Mouse (Mus musculus) midbrain, postnatal 0 days (tissue): ENCODE data around the gene Cdc37l1. TPM values are rescaled to one million over a fixed set of nuclear protein-coding genes. Genes with fewer than 3 reads are reported as not detected.

Experiments used
- ATAC-seq: fragments of 200-750 bp; cut with Nextera tagmentation; 2 replicates; pipeline ENCODE4 v1.8.0; 2017; ENCODE audit warnings: moderate number of reproducible peaks, mild to moderate bottlenecking, moderate TSS enrichment, moderate library complexity; ENCODE audit not compliant: low FRiP score
- DNase-seq: peaks from one replicate; pipeline ENCODE4 v3.0.0-alpha.2; 2015; ENCODE audit warnings: low spot score
- H3K27ac ChIP-seq: fragments of 300-500 bp; sonication (generic); 2 replicates; pipeline ENCODE4 v1.5.1; 2014; ENCODE audit warnings: low read depth, mild to moderate bottlenecking, low read length, mixed read lengths
- H3K27me3 ChIP-seq: fragments of 300-500 bp; sonication (generic); 2 replicates; pipeline ENCODE4 v1.6.1; 2014; ENCODE audit warnings: low read length, control low read depth, mixed read lengths; ENCODE audit not compliant: insufficient read depth
- H3K36me3 ChIP-seq: fragments of 300-500 bp; sonication (generic); 2 replicates; pipeline ENCODE4 v1.6.1; 2014; ENCODE audit warnings: low read length, control low read depth, mixed read lengths; ENCODE audit not compliant: insufficient read depth
- H3K4me1 ChIP-seq: fragments of 300-500 bp; sonication (generic); 2 replicates; pipeline ENCODE4 v1.6.1; 2014; ENCODE audit warnings: mild to moderate bottlenecking, control low read depth, antibody characterized with exemption, low read length, mixed read lengths; ENCODE audit not compliant: insufficient read depth
- H3K4me2 ChIP-seq: fragments of 300-500 bp; sonication (generic); 2 replicates; pipeline ENCODE4 v1.6.1; 2014; ENCODE audit warnings: low read depth, mild to moderate bottlenecking, low read length, mixed read lengths; ENCODE audit not compliant: poor library complexity, severe bottlenecking
- H3K4me3 ChIP-seq: fragments of 300-500 bp; sonication (generic); 2 replicates; pipeline ENCODE4 v1.5.1; 2014; ENCODE audit warnings: low read depth, mild to moderate bottlenecking, low read length, moderate library complexity
- H3K9ac ChIP-seq: fragments of 300-500 bp; sonication (generic); replicated peaks from 2 replicates; pipeline ENCODE4 v1.6.1; 2014; ENCODE audit warnings: mild to moderate bottlenecking, low read length, moderate library complexity, mixed read lengths; ENCODE audit not compliant: poor library complexity, severe bottlenecking
- H3K9me3 ChIP-seq: fragments of 300-500 bp; sonication (generic); 2 replicates; pipeline ENCODE4 v1.6.1; 2016; ENCODE audit warnings: low read length, control low read depth
- CTCF ChIP-seq: IDR thresholded peaks from 2 replicates; pipeline ENCODE4 v1.5.1; 2016; ENCODE audit warnings: antibody characterized with exemption, mild to moderate bottlenecking
- WGBS: fragments of 180-500 bp; shearing (Covaris S2); extraction: QIAGEN DNeasy Blood & Tissue Kit; methylation state at CpG from one replicate; pipeline ENCODE4 v1.1.7; 2014; 5-methylcytosine and 5-hydroxymethylcytosine counted together
- polyA plus RNA-seq: library from polyadenylated mRNA; unstranded; fragments of >200 nt; fragmentation: Nextera tagmentation; extraction: Ambion mirVana; gene quantifications from 2 replicates; pipeline ENCODE4 v1.2.1, GENCODE M21; 2015
- total RNA-seq: library from RNA; depleted of rRNA; stranded (reverse); fragments of >200 nt; gene quantifications from 2 replicates; pipeline ENCODE4 v1.2.3, GENCODE M21; 2014; rRNA removed

Gene Cdc37l1
- total RNA-seq (52.2 and 74.0 TPM in 2 replicates), polyA plus RNA-seq (33.1 and 34.2 TPM in 2 replicates)

GRCm38 (mm10) chr19:28990194-28990589 lies at the start of gene Cdc37l1:
Gene Cdc37l1 (plus strand): TSS chr19:28990352.
- peak within 1 kb of the TSS; percentile 86 for H3K27ac ChIP-seq
- no peaks in the 10 kb centered on the region for H3K9me3 ChIP-seq
- no peak for TF ChIP-seq CTCF
- ATAC-seq (peak; percentile 94), DNase-seq (peak; percentile 95)
- 0% methylated on average over 37 of the region's 37 CpGs for WGBS
- H3K4me2 ChIP-seq = peak within 1 kb of the TSS; percentile 70
- no peaks in the 10 kb centered on the region for H3K27me3 ChIP-seq
- H3K36me3 ChIP-seq = no peaks in the 10 kb centered on the region; the same call in 1 of the 2 replicates
- H3K9ac ChIP-seq = peak within 1 kb of the TSS; percentile 83
- peak within 1 kb of the TSS; percentile 71 for H3K4me3 ChIP-seq
- no peaks in the 10 kb centered on the region for H3K4me1 ChIP-seq

GRCm38 (mm10) chr19:28941271-28941670 lies 48.9 kb upstream of the Cdc37l1 start:
- no peaks in the 10 kb centered on the region for H3K9me3 ChIP-seq
- ATAC-seq (no peak), DNase-seq (no peak)
- H3K4me1 ChIP-seq = no peaks in the 10 kb centered on the region
- H3K4me2 ChIP-seq = no peak overlapping the region
- 77% methylated on average over 4 of the region's 4 CpGs for WGBS
- H3K4me3 ChIP-seq = no peak overlapping the region
- H3K9ac ChIP-seq = no peak overlapping the region
- H3K27me3 ChIP-seq = no peaks in the 10 kb centered on the region
- H3K27ac ChIP-seq = no peak overlapping the region
- H3K36me3 ChIP-seq = no peaks in the 10 kb centered on the region
- TF ChIP-seq CTCF = no peak

GRCm38 (mm10) chr19:28946782-28947181 lies 43.4 kb upstream of the Cdc37l1 start:
- Histone ChIP-seq H3K4me1 (no peaks in the 10 kb centered on the region), H3K4me2 (no peak overlapping the region), H3K9me3 (no peaks in the 10 kb centered on the region), H3K4me3 (no peak overlapping the region), H3K9ac (no peak overlapping the region), H3K27ac (no peak overlapping the region), H3K27me3 (no peaks in the 10 kb centered on the region), H3K36me3 (no peaks in the 10 kb centered on the region)
- peak; percentile 23 for DNase-seq
- no peak for TF ChIP-seq CTCF
- 58% methylated on average over 4 of the region's 4 CpGs for WGBS
- no peak for ATAC-seq

- ATAC-seq = no peak
- 58% methylated on average over 2 of the region's 2 CpGs for WGBS
- H3K4me2 ChIP-seq = no peak overlapping the region
Measured at GRCm38 (mm10) chr19:28947311-28947710, 42.8 kb upstream of the Cdc37l1 start.

GRCm38 (mm10) chr19:28951251-28951650 lies 38.9 kb upstream of the Cdc37l1 start:
- Histone ChIP-seq H3K9ac (no peak overlapping the region), H3K27me3 (no peaks in the 10 kb centered on the region), H3K4me2 (no peak overlapping the region), H3K27ac (no peak overlapping the region), H3K36me3 (no peaks in the 10 kb centered on the region), H3K4me1 (no peaks in the 10 kb centered on the region), H3K9me3 (no peaks in the 10 kb centered on the region), H3K4me3 (no peak overlapping the region)
- no peak for DNase-seq
- ATAC-seq = no peak
- no peak for TF ChIP-seq CTCF
- 68% methylated on average over 5 of the region's 5 CpGs for WGBS

More at GRCm38 (mm10) chr19:28947311-28947710, 42.8 kb upstream of the Cdc37l1 start:
- no peaks in the 10 kb centered on the region for H3K36me3 ChIP-seq
- no peak overlapping the region for H3K9ac ChIP-seq
- no peak overlapping the region for H3K27ac ChIP-seq
- no peaks in the 10 kb centered on the region for H3K4me1 ChIP-seq
- TF ChIP-seq CTCF = no peak
- H3K27me3 ChIP-seq = no peaks in the 10 kb centered on the region
- no peaks in the 10 kb centered on the region for H3K9me3 ChIP-seq
- no peak for DNase-seq
- no peak overlapping the region for H3K4me3 ChIP-seq

- no peak for DNase-seq
- H3K9me3 ChIP-seq = no peaks in the 10 kb centered on the region
- 43% methylated on average over 3 of the region's 3 CpGs for WGBS
- H3K9ac ChIP-seq = no peak overlapping the region
- no peak for TF ChIP-seq CTCF
- H3K4me3 ChIP-seq = peak overlapping the region; percentile 81
- H3K27me3 ChIP-seq = no peaks in the 10 kb centered on the region
- no peaks in the 10 kb centered on the region for H3K36me3 ChIP-seq
- H3K27ac ChIP-seq = peak overlapping the region; percentile 82; the same call in 1 of the 2 replicates
- H3K4me1 ChIP-seq = peaks cover 4% of the 10 kb centered on the region; the same call in 1 of the 2 replicates
- peak overlapping the region; percentile 89 for H3K4me2 ChIP-seq
- no peak for ATAC-seq
Measured at GRCm38 (mm10) chr19:28963113-28963512, 27.0 kb upstream of the Cdc37l1 start.
